Mouse (Mus musculus) E14TG2a.4 (cell line): ENCODE data around the gene Napsa.

Experiments
- CTCF ChIP-seq: conservative IDR thresholded peaks from 2 replicates; pipeline ENCODE4 v1.5.1; 2014; ENCODE audit warnings: low read length
- NANOG ChIP-seq: IDR thresholded peaks from 2 replicates; pipeline ENCODE4 v1.6.1; 2014; ENCODE audit warnings: borderline replicate concordance, low read length, mixed read lengths
- POU5F1 ChIP-seq: IDR thresholded peaks from 2 replicates; pipeline ENCODE4 v1.6.1; 2014; ENCODE audit warnings: low read length, borderline replicate concordance

DNA sequence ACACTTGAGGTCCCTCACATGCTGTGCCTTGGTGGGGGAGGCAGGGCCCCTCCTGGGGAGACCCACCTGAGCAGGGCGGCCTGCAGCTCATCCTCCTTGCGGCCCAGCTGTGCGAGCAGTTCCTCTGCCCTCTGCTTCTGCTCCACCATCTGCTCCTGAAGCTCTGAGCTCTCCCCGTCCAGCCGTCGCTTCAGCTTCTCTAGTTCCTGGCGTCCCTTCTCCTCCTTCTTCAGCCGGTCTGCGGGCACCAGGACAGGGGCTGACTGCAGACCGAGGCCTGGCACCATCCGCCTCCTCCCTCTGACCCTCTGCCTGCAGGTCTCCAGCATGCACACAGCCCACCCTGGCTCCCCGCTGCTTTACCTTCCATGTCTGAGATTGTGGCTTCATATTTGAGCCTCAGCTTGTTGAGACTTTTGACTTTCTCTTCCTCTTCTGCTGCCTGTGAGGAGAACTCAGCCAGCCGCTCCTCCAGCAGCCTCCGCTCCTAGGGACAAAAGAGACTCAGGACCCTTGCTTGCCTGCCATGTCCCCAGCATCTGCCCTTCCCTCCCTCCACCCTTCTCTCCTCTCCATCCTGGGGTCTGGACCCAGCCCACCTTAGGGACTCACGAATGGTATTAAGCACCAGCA lies 56.3 kb downstream of the Napsa start:
- TF ChIP-seq CTCF (no peak), POU5F1 (no peak), NANOG (no peak)
